Mouse (Mus musculus) layer of hippocampus, postnatal 14 days (tissue): ENCODE results near the gene Tex2. TPM values are rescaled to one million over a fixed set of nuclear protein-coding genes. Genes with fewer than 3 reads are reported as not detected.
A peak's percentile ranks its signal among the peaks of the same experiment; 100 is the strongest.
"Not testable (repeated sequence)": the region's sequence is repeated elsewhere in the genome, so short reads cannot be mapped to it uniquely, and the experiment has no call there.

Experiments
- DNase-seq, 2 experiments: peaks; one replicate each; pipeline ENCODE4 v3.0.0; 2021 to 2022; ENCODE audit warnings: low spot score in 2 of 2, mixed read lengths in 1 of 2
- total RNA-seq, 2 experiments: library from RNA; stranded (reverse); gene quantifications; 2 replicates each; pipeline ENCODE4 v1.2.3; 2021

Tex2 gene
- total RNA-seq, 2 experiments from 2014 or later: 105 to 120 TPM

DNA sequence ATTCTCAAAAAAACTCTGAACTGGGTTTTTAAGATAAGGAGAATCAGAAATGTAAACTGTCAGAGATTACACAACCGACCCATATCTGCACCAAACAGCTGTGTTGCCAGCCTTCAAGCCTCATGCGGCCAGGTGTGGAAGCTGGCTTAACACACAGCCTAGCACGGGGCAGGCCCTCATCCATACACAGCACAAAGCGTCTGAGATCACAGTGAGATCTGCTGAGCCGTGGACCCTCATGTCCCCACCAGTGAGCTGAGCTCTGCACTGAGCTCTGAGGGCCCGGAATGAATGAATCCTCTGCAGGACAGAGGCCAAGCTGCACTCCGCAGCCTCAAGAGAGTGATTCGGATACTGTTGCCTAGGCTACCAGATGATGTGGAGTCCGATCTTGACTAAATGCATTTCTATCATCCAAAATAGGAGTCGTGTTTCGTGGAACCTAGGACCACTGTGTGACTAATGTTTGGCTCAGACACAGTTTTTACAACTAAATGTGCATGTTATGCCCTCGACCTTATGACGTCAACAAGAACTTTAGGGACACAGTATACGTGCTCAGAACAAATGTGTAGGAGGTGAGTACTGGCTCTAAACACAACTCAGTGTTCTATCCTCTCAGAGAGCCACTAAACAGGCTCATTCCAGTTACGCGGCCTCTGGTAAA is 98.0 kb downstream of the Tex2 start:
- DNase-seq: peak in 1 of 2 experiments; percentile 13

GRCm38 (mm10) chr11:106514446-106514845 is 98.8 kb downstream of the Tex2 start:
- no peak for DNase-seq

DNA sequence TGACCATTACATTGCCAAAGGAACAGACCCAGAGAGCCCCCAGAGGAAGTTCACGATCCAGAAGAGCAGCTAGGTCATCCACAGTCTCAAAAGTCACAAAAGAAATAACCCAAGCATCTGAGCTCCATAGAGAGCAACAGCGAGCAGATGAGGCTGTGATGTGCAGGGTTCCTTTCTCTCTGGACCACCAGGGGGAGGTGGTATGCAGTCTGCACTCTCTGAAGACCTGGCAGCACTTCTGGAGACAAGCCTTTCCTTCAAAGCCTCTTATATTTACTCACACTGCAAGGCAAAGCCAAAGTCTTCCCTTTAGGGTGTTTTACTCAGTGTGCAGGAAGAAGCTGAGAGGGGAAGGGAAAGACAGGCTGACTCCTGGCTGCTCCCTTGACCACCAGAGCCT is 100.1 kb downstream of the Tex2 start:
- peak; percentile 51 to 68 for DNase-seq

DNA sequence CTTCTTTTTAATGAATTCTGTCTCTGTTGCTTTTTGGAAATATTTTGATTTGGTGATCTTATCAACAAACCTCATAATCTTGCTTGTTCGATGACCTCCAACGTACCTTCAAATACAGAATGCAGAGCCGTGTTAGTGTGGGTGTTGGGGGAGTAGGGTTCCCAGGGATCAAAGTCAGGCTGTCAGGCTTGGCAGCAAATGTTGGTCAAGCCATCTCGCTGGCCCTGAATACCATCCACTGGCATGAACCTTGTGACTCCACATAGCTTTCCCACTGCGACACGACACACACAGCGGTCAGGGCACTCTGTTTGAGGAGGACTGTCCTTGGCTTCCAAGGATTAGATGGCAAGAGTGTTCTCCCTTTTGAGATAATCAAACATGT is 101.2 kb downstream of the Tex2 start:
- no peak for DNase-seq

DNA sequence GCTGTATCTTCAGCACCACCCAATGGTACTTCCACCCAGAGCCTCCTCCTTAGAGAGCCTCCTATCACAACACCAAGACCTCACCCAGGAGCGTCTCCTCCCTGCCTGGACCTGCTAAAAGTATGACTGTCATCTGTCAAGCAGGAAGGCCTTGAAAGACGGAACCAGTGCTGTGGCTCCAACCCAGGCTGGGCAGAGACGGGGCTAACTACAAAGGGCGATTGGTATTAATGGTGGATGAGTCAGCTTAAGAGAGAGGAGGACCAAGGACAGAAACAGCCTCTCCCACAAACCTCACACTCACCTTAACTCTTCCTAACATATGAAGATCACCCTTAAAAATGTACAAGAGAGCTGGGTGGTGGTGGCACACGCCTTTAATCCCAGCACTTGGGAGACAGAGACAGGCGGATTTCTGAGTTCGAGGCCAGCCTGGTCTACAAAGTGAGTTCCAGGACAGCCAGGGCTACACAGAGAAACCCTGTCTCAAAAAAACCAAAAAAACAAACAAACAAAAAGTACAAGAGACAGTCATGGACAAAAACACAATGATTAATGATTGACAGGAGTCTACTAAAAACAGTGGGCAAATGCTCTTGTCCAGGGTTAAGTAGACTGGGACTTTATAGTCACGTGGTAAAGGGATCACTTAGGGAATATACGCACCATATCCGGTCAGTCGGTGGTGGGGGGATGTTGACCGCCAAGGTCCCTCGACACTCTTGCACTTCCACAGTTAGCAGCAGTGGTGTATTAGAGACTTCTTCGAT is 101.8 kb downstream of the Tex2 start:
- no peak for DNase-seq

- no peak for DNase-seq
These were observed 105.6 kb downstream of the Tex2 start for GRCm38 (mm10) chr11:106507638-106508037.

DNA sequence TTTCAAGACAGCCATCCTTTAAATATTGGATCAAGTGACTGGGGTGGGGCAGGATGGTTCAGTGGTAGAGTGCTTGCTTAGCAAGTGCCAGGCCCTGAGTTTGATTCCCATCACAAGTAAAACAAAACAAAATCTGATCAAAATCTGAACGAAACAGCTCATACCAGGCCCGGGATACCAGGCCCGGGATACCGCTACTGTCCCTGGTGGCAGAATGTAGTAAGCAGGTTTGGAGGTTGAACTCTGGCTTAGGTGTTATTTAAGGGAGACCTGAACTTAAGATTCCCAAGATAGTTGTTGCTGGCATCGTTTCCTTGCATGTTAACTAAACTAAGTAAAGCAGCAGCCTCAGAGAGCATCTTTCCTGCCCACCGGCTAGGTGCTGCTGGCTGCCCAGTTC is 107.0 kb downstream of the Tex2 start:
- DNase-seq: no peak

- no peak for DNase-seq
These were observed 109.1 kb downstream of the Tex2 start for GRCm38 (mm10) chr11:106504129-106504528.

DNA sequence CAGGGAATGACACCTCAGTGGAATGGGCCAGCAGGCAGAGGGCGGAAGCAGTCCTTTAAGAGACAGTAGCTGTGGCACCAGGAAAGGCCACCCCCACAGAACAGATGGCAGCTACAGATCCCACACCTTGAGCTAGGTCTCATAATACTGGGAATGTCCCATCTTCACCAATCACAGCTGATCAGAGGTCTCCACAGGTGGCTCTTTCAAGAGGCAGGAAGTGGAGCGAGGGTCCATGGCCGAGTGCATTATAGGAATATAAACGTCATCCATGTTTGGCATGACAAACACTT is 109.9 kb downstream of the Tex2 start:
- peak in 1 of 2 experiments; percentile 16 for DNase-seq

- no peak for DNase-seq
These were observed 110.4 kb downstream of the Tex2 start for GRCm38 (mm10) chr11:106502631-106503424.

- DNase-seq: no peak
These were observed 111.1 kb downstream of the Tex2 start for GRCm38 (mm10) chr11:106502159-106502505.

DNA sequence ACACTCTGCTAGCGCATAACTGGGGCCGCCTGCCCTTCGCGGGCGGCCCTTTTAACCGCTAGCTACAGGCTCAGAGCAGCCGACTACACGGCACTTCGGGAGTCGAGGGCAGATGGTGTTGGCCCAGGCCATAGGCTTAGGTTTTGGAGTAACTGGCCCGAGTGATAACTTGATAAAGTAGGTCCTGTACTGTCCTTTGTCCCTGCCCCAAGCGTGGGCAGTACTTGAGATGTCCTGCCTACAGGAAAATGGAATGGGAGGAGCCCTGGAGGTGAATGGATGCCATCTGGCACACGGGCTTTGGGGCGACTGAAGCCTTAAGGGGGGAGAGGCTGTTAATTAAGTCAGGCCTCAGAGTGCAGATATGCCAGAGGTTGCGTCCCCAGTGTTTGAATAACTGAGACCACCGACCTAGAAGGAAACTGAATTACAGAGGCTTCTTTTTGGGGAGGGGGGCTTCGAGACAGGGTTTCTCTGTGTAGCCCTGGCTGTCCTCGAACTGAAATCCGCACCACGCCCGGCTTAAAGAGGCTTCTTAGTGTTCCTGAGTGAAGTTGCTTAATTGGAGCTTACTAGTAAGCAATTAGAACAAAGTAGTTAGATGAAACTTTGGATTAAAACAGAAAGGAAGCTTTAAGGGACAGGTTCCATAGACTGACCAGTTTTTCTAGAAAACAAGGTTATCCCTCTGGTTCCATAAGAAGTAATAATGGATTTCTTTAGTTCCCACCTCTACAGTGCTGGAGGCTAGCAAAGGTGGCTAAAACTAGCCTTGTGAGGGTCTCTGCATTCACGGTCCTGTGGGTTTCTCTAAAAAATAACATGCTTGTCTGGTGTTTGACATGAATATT is 111.7 kb downstream of the Tex2 start:
- peak; percentile 57 to 61 for DNase-seq

- DNase-seq: peak; percentile 91 to 99
These were observed 112.6 kb downstream of the Tex2 start for GRCm38 (mm10) chr11:106500393-106501307.

DNA sequence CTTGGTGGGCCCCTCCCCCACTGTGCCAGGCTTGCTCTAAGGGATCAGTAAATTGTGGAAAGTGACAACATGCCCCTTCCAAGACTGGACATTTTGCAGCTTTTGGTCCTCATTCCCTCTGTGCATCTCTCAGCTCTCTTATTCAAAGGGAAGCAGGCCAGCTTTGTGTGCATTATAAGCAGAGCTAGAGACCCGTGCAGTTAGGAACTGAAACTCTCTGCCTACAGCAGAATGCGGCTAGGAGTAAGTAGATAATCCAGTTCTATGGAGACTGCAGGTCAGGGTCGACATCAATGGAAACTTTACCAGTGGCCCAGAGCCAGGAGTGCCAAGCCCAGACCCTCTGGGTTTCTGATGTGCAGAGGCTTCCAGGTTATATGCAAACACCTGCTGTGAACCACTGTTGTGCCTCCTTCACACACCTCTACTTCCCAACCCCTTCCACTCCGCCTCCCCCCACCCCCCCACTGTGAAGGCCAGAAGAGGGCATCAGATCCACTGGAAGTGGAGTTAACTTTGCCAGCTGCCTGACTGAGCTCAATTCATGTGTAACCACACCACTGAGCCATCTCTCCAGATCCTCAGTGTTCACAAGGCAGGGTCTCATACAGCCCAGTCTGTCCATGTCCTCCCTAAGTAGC is 114.4 kb downstream of the Tex2 start:
- DNase-seq: no peak

DNA sequence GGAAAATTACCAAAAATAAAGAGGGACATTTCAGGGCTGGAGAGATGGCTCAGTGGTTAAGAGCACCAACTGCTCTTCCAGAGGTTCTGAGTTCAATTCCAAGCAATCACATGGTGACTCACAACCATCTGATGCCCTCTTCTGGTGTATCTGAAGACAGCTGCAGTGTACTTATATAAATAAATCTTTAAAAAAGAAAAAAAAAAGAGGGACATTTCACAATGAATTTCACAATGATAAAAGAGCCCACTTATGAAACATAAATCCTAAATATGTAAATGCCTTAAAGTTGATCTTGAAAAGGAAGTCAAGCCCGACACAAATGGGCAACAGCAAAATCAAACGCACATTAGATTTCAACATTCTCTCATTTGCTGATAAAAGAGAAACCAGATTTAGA is 115.3 kb downstream of the Tex2 start:
- no peak for DNase-seq

DNA sequence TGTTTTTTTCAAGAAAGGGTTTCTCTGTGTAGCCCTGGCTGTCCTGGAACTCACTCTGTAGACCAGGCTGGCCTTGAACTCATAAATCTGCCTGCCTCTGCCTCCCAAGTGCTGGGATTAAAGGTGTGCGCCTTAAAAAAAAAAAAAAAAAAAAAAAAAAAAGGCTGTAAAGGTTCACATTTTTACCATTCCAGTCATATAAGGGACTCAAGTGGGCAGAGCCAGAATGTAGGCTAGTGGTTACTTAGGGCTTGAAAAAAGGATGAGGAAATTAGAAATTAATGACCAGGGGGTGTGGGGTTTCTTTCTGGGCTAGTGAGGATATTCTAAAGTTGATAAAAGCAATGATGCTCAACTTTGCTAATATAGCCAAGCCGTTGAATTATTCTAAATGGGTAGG is 116.2 kb downstream of the Tex2 start:
- DNase-seq: not testable (repeated sequence)

GRCm38 (mm10) chr11:106492984-106493669 is 120.1 kb downstream of the Tex2 start:
- DNase-seq: no peak

GRCm38 (mm10) chr11:106491393-106491792 is 121.8 kb downstream of the Tex2 start:
- DNase-seq: peak; percentile 44 to 66

DNA sequence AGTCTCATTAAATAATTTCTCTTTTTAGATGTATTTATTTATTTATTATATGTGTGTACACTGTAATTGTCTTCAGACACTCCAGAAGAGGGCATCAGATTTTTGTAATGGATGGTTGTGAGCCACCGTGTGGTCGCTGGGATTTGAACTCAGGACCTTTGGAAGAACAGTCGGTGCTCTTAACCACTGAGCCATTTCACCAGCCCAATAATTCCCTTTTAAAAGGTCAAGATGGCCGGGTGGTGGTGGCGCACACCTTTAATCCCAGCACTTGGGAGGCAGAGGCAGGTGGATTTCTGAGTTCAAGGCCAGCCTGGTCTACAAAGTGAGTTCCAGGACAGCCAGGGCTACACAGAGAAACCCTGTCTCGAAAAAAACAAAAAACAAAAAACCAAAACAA is 122.6 kb downstream of the Tex2 start:
- DNase-seq: not testable (repeated sequence)
